20 mouse cellular contexts compared by ENCODE assay signal in genomic region chr8:28125021-28125420, GRCm38 (mm10).
DNase-seq lines count a peak whose midpoint lies in the region.
"Had no signal": no experiment of that assay in that cellular context is flagged by ENCODE, and none has a peak within 500 bp of the region (broad histone marks: within the 10 kb centered on the region; RNA-seq: fewer than 3 reads in every experiment).

No protein-coding gene starts in this region.

- intact Hi-C loops in heart, postnatal 25 days (cut with DNase I), result no loop called here
- intact Hi-C loops in heart, postnatal 10 days (cut with DNase I), result no loop called here
- intact Hi-C loops in left cerebral cortex, postnatal 4 days (cut with DNase I), result no loop called here
- intact Hi-C loops in left cerebral cortex, postnatal 25 days (cut with DNase I), result no loop called here

- peak; percentile 22 to 24 for DNase-seq in heart, adult 18-20 months
- DNase-seq in heart, postnatal 25 days (ENCODE audit: low spot score), result no peak
- peak; percentile 42 to 46 for DNase-seq in heart, postnatal 10 days
- no peak for DNase-seq in heart, embryonic 10.5 days (ENCODE audit: low spot score)
- peak; percentile 7 for DNase-seq in left cerebral cortex, postnatal 4 days
- no peak for DNase-seq in left cerebral cortex, postnatal 25 days (ENCODE audit: low spot score in 2 of 2)
- DNase-seq in heart, postnatal 4 days, result peak; percentile 11
- DNase-seq in kidney, adult 8-10 months, result no peak
- DNase-seq: adrenal gland, adult 2 months; adrenal gland, postnatal 14 days; cerebellum, adult 11-12 months; cerebellum, adult 9-10 months; gastrocnemius, postnatal 10 days; gastrocnemius, postnatal 36 days; kidney, adult 11 months; kidney, adult 9 months had no signal

- WGBS in heart, embryonic 10.5 days, result 75% methylated on average over 3 of the region's 3 CpGs

- H3K9me3 ChIP-seq in heart, embryonic 10.5 days, result no peaks in the 10 kb centered on the region
- H3K9me3 ChIP-seq: forebrain, embryonic 10.5 days; forebrain, embryonic 13.5 days; hindbrain, embryonic 10.5 days; hindbrain, embryonic 13.5 days had no signal

- no peak overlapping the region for H3K4me3 ChIP-seq in heart, embryonic 10.5 days
- H3K4me3 ChIP-seq: forebrain, embryonic 10.5 days; forebrain, embryonic 13.5 days; hindbrain, embryonic 10.5 days; hindbrain, embryonic 13.5 days had no signal

- H3K27me3 ChIP-seq in heart, embryonic 10.5 days (ENCODE audit: insufficient read depth, poor library complexity, severe bottlenecking), result no peaks in the 10 kb centered on the region
- H3K27me3 ChIP-seq: forebrain, embryonic 13.5 days; hindbrain, embryonic 13.5 days had no signal

- H3K27ac ChIP-seq in heart, embryonic 10.5 days, result no peak overlapping the region
- H3K27ac ChIP-seq: forebrain, embryonic 10.5 days; forebrain, embryonic 13.5 days; hindbrain, embryonic 10.5 days; hindbrain, embryonic 13.5 days had no signal

- no peaks in the 10 kb centered on the region for H3K36me3 ChIP-seq in heart, embryonic 10.5 days
- H3K36me3 ChIP-seq: forebrain, embryonic 10.5 days; hindbrain, embryonic 10.5 days; hindbrain, embryonic 13.5 days had no signal

- H3K4me1 ChIP-seq in heart, embryonic 10.5 days, result no peaks in the 10 kb centered on the region
- H3K4me1 ChIP-seq: forebrain, embryonic 10.5 days; forebrain, embryonic 13.5 days; hindbrain, embryonic 10.5 days; hindbrain, embryonic 13.5 days had no signal

Comparison
In these comparisons a context has a peak if more than half of its experiments do, and no peak if none do; other contexts are left out.
1. DNase-seq: peak in heart, adult 18-20 months (2 of 2), heart, postnatal 10 days (2 of 2), left cerebral cortex, postnatal 4 days (single experiment) and heart, postnatal 4 days (single experiment); none in heart, postnatal 25 days (single experiment), heart, embryonic 10.5 days (single experiment), left cerebral cortex, postnatal 25 days (0 of 2) and kidney, adult 8-10 months (0 of 2).